Mouse (Mus musculus) heart, postnatal 4 days (tissue): ENCODE results near the gene Alg5. TPM values are rescaled to one million over a fixed set of nuclear protein-coding genes. Genes with fewer than 3 reads are reported as not detected.

ENCODE experiments used
- DNase-seq: peaks from one replicate; pipeline ENCODE4 v3.0.0; 2021
- total RNA-seq, 2 experiments: library from RNA; stranded (reverse); gene quantifications; 2 replicates each; pipeline ENCODE4 v1.2.3; 2021

Gene Alg5
- total RNA-seq, 2 experiments from 2014 or later: 19.2 to 24.0 TPM

- no peak for DNase-seq
Observed at GRCm38 (mm10) chr3:54795379-54795778, 60.0 kb downstream of the Alg5 start.

- DNase-seq: no peak
Observed at GRCm38 (mm10) chr3:54795806-54796205, 60.5 kb downstream of the Alg5 start.

GRCm38 (mm10) chr3:54797211-54797610 is 61.9 kb downstream of the Alg5 start:
- DNase-seq: peak; percentile 73

Other genes with a start within 250 kb of the Alg5 start
- gene Supt20, start 42.7 kb upstream of the Alg5 start, total RNA-seq: 10 to 100 TPM; 49.8 to 50.5 TPM
- not detected for gene Gm21958, start 21.2 kb upstream of the Alg5 start, total RNA-seq
- gene Exosc8, start 146 bp upstream of the Alg5 start, total RNA-seq: 10 to 100 TPM; 40.3 to 44.7 TPM
- gene Smad9, start 20.0 kb downstream of the Alg5 start, total RNA-seq: 1 to 10 TPM; 1.5 to 1.8 TPM
- 10 to 100 TPM; 23.0 to 24.6 TPM for gene Rfxap, start 72.3 kb downstream of the Alg5 start, total RNA-seq
- gene Sertm1, start 180.3 kb downstream of the Alg5 start, total RNA-seq: under 1 TPM; 0.57 to 0.77 TPM